Mouse (Mus musculus) ES-E14 (cell line): ENCODE results near the gene Adora3. TPM values are rescaled to one million over a fixed set of nuclear protein-coding genes. Genes with fewer than 3 reads are reported as not detected.

Source experiments
- DNase-seq: peaks from one replicate; pipeline ENCODE4 v3.0.0-alpha.2; 2013; ENCODE audit warnings: low read depth, low spot score
- H3K27ac ChIP-seq: 2 replicates; pipeline ENCODE4 v1.5.1; 2012; ENCODE audit warnings: low read depth, mild to moderate bottlenecking, low read length, moderate library complexity, mixed read lengths; ENCODE audit not compliant: poor library complexity, insufficient read depth, severe bottlenecking
- H3K36me3 ChIP-seq: 2 replicates; pipeline ENCODE4 v1.6.1; 2012; ENCODE audit warnings: mild to moderate bottlenecking, low read length, moderate library complexity, mixed read lengths; ENCODE audit not compliant: control insufficient read depth, poor library complexity, insufficient read depth, severe bottlenecking
- H3K4me1 ChIP-seq, 2 experiments: fragments of 150-350 bp in 1 of 2; sonication (generic) in 1 of 2; 2 replicates each; pipeline ENCODE4 v1.6.1; 2012; ENCODE audit warnings: low read length in 2 of 2, mild to moderate bottlenecking in 1 of 2, mixed read lengths in 1 of 2; ENCODE audit not compliant: control insufficient read depth in 2 of 2, insufficient read depth in 2 of 2, poor library complexity in 1 of 2
- H3K4me3 ChIP-seq, 2 experiments: fragments of 150-350 bp in 1 of 2; sonication (generic) in 1 of 2; 2 replicates each; pipeline ENCODE4 v1.5.1; 2012; ENCODE audit warnings: low read length in 2 of 2, low read depth in 1 of 2, mild to moderate bottlenecking in 1 of 2, mixed read lengths in 1 of 2; ENCODE audit not compliant: insufficient read depth in 1 of 2, poor library complexity in 1 of 2, severe bottlenecking in 1 of 2
- H3K9ac ChIP-seq: 2 replicates; pipeline ENCODE4 v1.6.1; 2012; ENCODE audit warnings: low read depth, mild to moderate bottlenecking, low read length, mixed read lengths; ENCODE audit not compliant: poor library complexity, insufficient read depth, severe bottlenecking
- H3K9me3 ChIP-seq: fragments of 150-350 bp; sonication (generic); 2 replicates; pipeline ENCODE4 v1.6.1; 2012; ENCODE audit warnings: low read depth, mild to moderate bottlenecking, low read length; ENCODE audit not compliant: control insufficient read depth, insufficient read depth
- CHD2 ChIP-seq: IDR thresholded peaks from 2 replicates; pipeline ENCODE4 v1.6.1; 2014; ENCODE audit warnings: mild to moderate bottlenecking, low read depth, low read length, inconsistent platforms
- HCFC1 ChIP-seq: IDR thresholded peaks from 2 replicates; pipeline ENCODE4 v1.6.1; 2012; ENCODE audit warnings: low read length, inconsistent platforms, borderline replicate concordance; ENCODE audit not compliant: insufficient read depth
- MAFK ChIP-seq: IDR thresholded peaks from 2 replicates; pipeline ENCODE4 v1.6.1; 2014; ENCODE audit warnings: mild to moderate bottlenecking, low read depth, low read length, inconsistent platforms; ENCODE audit not compliant: insufficient read depth
- ZC3H11A ChIP-seq: IDR thresholded peaks from 2 replicates; pipeline ENCODE4 v1.6.1; 2012; ENCODE audit warnings: low read depth, mild to moderate bottlenecking, inconsistent platforms, low read length, borderline replicate concordance
- ZNF384 ChIP-seq: IDR thresholded peaks from 2 replicates; pipeline ENCODE4 v1.6.1; 2012; ENCODE audit warnings: low read depth, low read length, inconsistent platforms
- in situ Hi-C, 2 experiments: fragments of 600-800 bp; cut with MboI; formaldehyde crosslinking; loops; one replicate each; pipeline ENCODE4 v1.15.1; 2025; ENCODE audit warnings: low sequenced_read_pairs in 2 of 2, inconsistent platforms in 1 of 2; ENCODE audit not compliant: unreplicated experiment in 2 of 2
- total RNA-seq: library from RNA; depleted of rRNA; stranded (reverse); fragments of 300-350 nt; gene quantifications from 2 replicates; pipeline ENCODE4 v1.2.3, GENCODE M21; 2012

Adora3 gene
- total RNA-seq, 1 experiment = not detected

DNA sequence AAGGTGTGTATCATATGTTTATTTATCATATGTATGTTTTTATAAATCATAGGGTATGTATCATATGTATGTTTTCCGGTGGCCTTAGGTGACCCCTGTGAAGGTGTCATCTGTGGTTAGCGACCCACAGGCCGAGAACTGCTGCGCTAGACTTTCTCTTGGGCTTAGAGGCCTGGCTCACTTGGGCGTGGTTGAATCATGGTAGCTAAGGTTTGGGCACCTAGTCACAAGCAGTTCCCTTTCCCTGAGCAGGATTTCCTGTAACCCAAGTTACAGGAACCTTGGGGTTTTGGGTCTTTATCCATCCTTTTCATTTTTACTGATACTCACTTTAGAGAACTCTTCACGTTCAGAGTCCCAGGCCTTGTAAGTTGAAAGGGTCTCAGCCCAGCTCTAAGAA, 29.6 kb downstream of the Adora3 start:
- Histone ChIP-seq H3K4me1 (no peaks in the 10 kb centered on the region), H3K36me3 (no peaks in the 10 kb centered on the region), H3K9me3 (no peaks in the 10 kb centered on the region), H3K9ac (no peak overlapping the region), H3K4me3 (no peak overlapping the region), H3K27ac (no peak overlapping the region)
- in situ Hi-C loops = loop anchor here in 1 of 2 experiments (5.0 kb wide), 1 partner anchor 228 kb away; no protein-coding TSS in a partner anchor
- DNase-seq = no peak
- no peak for TF ChIP-seq ZC3H11A
- TF ChIP-seq MAFK = no peak
- TF ChIP-seq CHD2 = no peak
- no peak for TF ChIP-seq ZNF384
- no peak for TF ChIP-seq HCFC1

DNA sequence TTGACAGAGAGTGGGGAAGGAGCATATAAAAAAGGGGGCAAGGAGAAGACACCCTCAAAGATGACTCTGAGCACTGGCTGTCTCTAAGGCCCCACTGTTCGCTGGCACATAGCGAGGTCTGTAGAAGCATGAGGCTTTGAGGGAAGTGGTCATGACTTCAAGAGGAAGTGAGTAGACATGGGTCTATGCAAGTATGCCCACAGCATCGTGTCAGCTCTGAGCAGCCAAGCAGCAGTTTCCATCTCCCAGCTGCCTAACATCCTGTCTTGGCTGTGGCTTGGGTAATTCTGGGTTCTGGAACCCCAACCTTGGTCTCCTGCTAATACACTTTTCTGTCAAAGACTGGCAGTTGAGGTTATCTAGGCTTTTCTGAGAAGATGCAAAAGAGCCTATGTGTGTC, 30.1 kb downstream of the Adora3 start:
- Histone ChIP-seq H3K27ac (no peak overlapping the region), H3K4me1 (no peaks in the 10 kb centered on the region), H3K4me3 (no peak overlapping the region), H3K36me3 (no peaks in the 10 kb centered on the region), H3K9me3 (no peaks in the 10 kb centered on the region), H3K9ac (no peak overlapping the region)
- no peak for TF ChIP-seq ZC3H11A
- TF ChIP-seq ZNF384 = no peak
- TF ChIP-seq HCFC1 = no peak
- no peak for TF ChIP-seq CHD2
- in situ Hi-C loops = loop anchor here in 1 of 2 experiments (5.0 kb wide), 1 partner anchor 228 kb away; no protein-coding TSS in a partner anchor
- DNase-seq = no peak

GRCm38 (mm10) chr3:105901468-105901867, 30.8 kb downstream of the Adora3 start:
- Histone ChIP-seq H3K4me3 (no peak overlapping the region), H3K36me3 (no peaks in the 10 kb centered on the region), H3K9ac (no peak overlapping the region), H3K4me1 (no peaks in the 10 kb centered on the region), H3K9me3 (no peaks in the 10 kb centered on the region), H3K27ac (no peak overlapping the region)
- in situ Hi-C loops = loop anchor here in 1 of 2 experiments (5.0 kb wide), 1 partner anchor 229 kb away; no protein-coding TSS in a partner anchor
- no peak for DNase-seq
- TF ChIP-seq ZNF384 = no peak
- TF ChIP-seq ZC3H11A = no peak
- no peak for TF ChIP-seq HCFC1
- no peak for TF ChIP-seq MAFK
- TF ChIP-seq CHD2 = no peak

GRCm38 (mm10) chr3:105904213-105904612, 33.6 kb downstream of the Adora3 start:
- in situ Hi-C loops = loop anchor here in 1 of 2 experiments (5.0 kb wide), 1 partner anchor 232 kb away; no protein-coding TSS in a partner anchor
- H3K27ac ChIP-seq = no peak overlapping the region
- H3K4me3 ChIP-seq = no peak overlapping the region
- TF ChIP-seq CHD2 (no peak), MAFK (no peak), HCFC1 (no peak), ZNF384 (no peak), ZC3H11A (no peak)
- H3K36me3 ChIP-seq = no peaks in the 10 kb centered on the region
- DNase-seq = no peak
- no peaks in the 10 kb centered on the region for H3K9me3 ChIP-seq
- H3K4me1 ChIP-seq = no peaks in the 10 kb centered on the region
- no peak overlapping the region for H3K9ac ChIP-seq

GRCm38 (mm10) chr3:105904721-105905120, 34.1 kb downstream of the Adora3 start:
- H3K4me3 ChIP-seq = no peak overlapping the region
- no peaks in the 10 kb centered on the region for H3K9me3 ChIP-seq
- DNase-seq = no peak
- no peak overlapping the region for H3K27ac ChIP-seq
- H3K36me3 ChIP-seq = no peaks in the 10 kb centered on the region
- no peak overlapping the region for H3K9ac ChIP-seq
- TF ChIP-seq CHD2 = no peak
- TF ChIP-seq ZNF384 = no peak
- no peak for TF ChIP-seq HCFC1
- TF ChIP-seq ZC3H11A = no peak
- TF ChIP-seq MAFK = no peak
- H3K4me1 ChIP-seq = no peaks in the 10 kb centered on the region
- in situ Hi-C loops = loop anchor here in 1 of 2 experiments (5.0 kb wide), 1 partner anchor 232 kb away; no protein-coding TSS in a partner anchor
